ENCODE assay signal across 26 mouse cellular contexts in the genomic region with DNA sequence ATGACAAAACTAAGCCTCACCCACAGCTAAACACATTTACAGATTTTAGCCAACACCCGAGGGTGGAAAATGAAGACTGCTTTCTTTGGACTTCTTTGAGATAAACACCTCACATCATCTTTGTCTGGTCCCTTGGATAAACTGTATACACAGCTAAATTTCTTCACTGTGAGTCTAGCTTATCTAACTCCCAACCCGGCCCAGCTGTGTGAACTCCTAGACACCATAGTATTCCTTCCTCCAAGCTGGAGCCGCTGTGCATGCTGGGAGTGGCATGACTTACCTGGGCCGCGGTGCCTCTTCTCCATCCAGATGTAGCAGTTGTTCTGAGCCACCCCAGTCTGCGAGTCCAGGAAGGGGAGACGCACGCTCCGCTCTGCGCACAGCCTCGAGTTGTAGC.
A peak's percentile ranks its signal among the peaks of the same experiment; 100 is the strongest.
DNase-seq lines count a peak whose midpoint lies in the region; ATAC-seq and TF ChIP-seq lines count a peak whose summit lies in the region.
"Had no signal": no experiment of that assay in that cellular context is flagged by ENCODE, and none has a peak within 500 bp of the region (broad histone marks: within the 10 kb centered on the region; RNA-seq: fewer than 3 reads in every experiment).

No protein-coding gene starts in this region.

- H3K36me3 ChIP-seq in liver, embryonic 14.5 days (replicated peaks; ENCODE audit: control insufficient read depth, insufficient read depth, low read depth): no peaks in the 10 kb centered on the region; the same call in 1 of the 2 replicates
- no peaks in the 10 kb centered on the region for H3K36me3 ChIP-seq in midbrain, embryonic 16.5 days (ENCODE audit: control insufficient read depth, insufficient read depth, low read length)
- H3K36me3 ChIP-seq: embryonic facial prominence, embryonic 10.5 days; limb, embryonic 10.5 days; midbrain, embryonic 15.5 days; neural tube, embryonic 13.5 days had no signal

- H3K4me3 ChIP-seq in liver, embryonic 14.5 days (ENCODE audit: insufficient read depth in 1 of 2, low read depth in 2 of 2, low read length in 2 of 2): no peak overlapping the region
- no peak overlapping the region for H3K4me3 ChIP-seq in midbrain, embryonic 16.5 days (ENCODE audit: low read depth, low read length)
- H3K4me3 ChIP-seq: embryonic facial prominence, embryonic 10.5 days; heart, embryonic 15.5 days; left cerebral cortex, adult 2 months; limb, embryonic 10.5 days; midbrain, embryonic 15.5 days; myocyte; neural tube, embryonic 13.5 days had no signal

- peak overlapping the region; percentile 26 for H3K4me2 ChIP-seq in liver, embryonic 14.5 days (ENCODE audit: low read depth)
- no peak overlapping the region for H3K4me2 ChIP-seq in midbrain, embryonic 16.5 days (ENCODE audit: low read length)
- H3K4me2 ChIP-seq: heart, embryonic 15.5 days; midbrain, embryonic 15.5 days; neural tube, embryonic 13.5 days had no signal

- H3K9ac ChIP-seq in liver, embryonic 14.5 days (replicated peaks): no peak overlapping the region
- no peak overlapping the region for H3K9ac ChIP-seq in midbrain, embryonic 16.5 days (ENCODE audit: low read depth, low read length)
- H3K9ac ChIP-seq: forebrain, postnatal 0 days; heart, embryonic 15.5 days; midbrain, embryonic 15.5 days; neural tube, embryonic 13.5 days had no signal

- TF ChIP-seq EP300 in liver, embryonic 14.5 days (IDR thresholded peaks at IDR 0.05; ENCODE audit: low read depth): peak; percentile 88

- H3K9me3 ChIP-seq in liver, embryonic 14.5 days (ENCODE audit: control insufficient read depth, low read length): no peaks in the 10 kb centered on the region
- H3K9me3 ChIP-seq in midbrain, embryonic 16.5 days (replicated peaks; ENCODE audit: control insufficient read depth, low read length, poor library complexity, severe bottlenecking): no peaks in the 10 kb centered on the region
- H3K9me3 ChIP-seq: embryonic facial prominence, embryonic 10.5 days; limb, embryonic 10.5 days; midbrain, embryonic 15.5 days; neural tube, embryonic 13.5 days had no signal

- no peak for TF ChIP-seq CTCF in liver, embryonic 14.5 days (IDR thresholded peaks at IDR 0.05; ENCODE audit: low read depth)

- WGBS in liver, embryonic 14.5 days (ENCODE audit: insufficient replicate concordance): 59% methylated on average over 11 of the region's 11 CpGs
- 90% methylated on average over 11 of the region's 11 CpGs for WGBS in midbrain, embryonic 16.5 days

- peak; percentile 69 for ATAC-seq in erythroblast, adult 5-6 weeks (replicated peaks; ENCODE audit: low FRiP score, poor library complexity, severe bottlenecking)
- ATAC-seq in liver, embryonic 14.5 days (ENCODE audit: insufficient read depth): peak; percentile 89
- no peak for ATAC-seq in midbrain, embryonic 16.5 days
- ATAC-seq: forebrain, postnatal 0 days; hindbrain, embryonic 16.5 days; intestine, embryonic 16.5 days; midbrain, embryonic 15.5 days had no signal

- H3K27ac ChIP-seq in liver, embryonic 14.5 days: peak overlapping the region; percentile 5; the same call in 1 of the 2 replicates
- no peak overlapping the region for H3K27ac ChIP-seq in midbrain, embryonic 16.5 days (ENCODE audit: low read length)
- H3K27ac ChIP-seq: embryonic facial prominence, embryonic 10.5 days; heart, embryonic 15.5 days; left cerebral cortex, adult 2 months; limb, embryonic 10.5 days; midbrain, embryonic 15.5 days; neural tube, embryonic 13.5 days had no signal

- no peaks in the 10 kb centered on the region for H3K27me3 ChIP-seq in liver, embryonic 14.5 days (ENCODE audit: control insufficient read depth, insufficient read depth, low read length)
- H3K27me3 ChIP-seq in midbrain, embryonic 16.5 days (ENCODE audit: control insufficient read depth, insufficient read depth, low read depth, low read length): no peaks in the 10 kb centered on the region
- H3K27me3 ChIP-seq: heart, embryonic 15.5 days; midbrain, embryonic 15.5 days; neural tube, embryonic 13.5 days had no signal

- peak; percentile 42 for DNase-seq in testis, postnatal 10 days (ENCODE audit: low spot score)
- no peak for DNase-seq in testis, postnatal 14 days (ENCODE audit: low spot score)
- peak; percentile 67 to 74 (median 71) for DNase-seq in liver, embryonic 14.5 days (ENCODE audit: low read depth in 3 of 3, low spot score in 3 of 3)
- DNase-seq in cerebellum, postnatal 10 days: no peak
- DNase-seq in thymus, adult 18-20 months: no peak
- no peak for DNase-seq in left cerebral cortex, adult 11 months (ENCODE audit: low spot score)
- DNase-seq: adrenal gland, adult 2 months; cerebellum, adult 8-10 months; forebrain, postnatal 0 days; gastrocnemius, postnatal 25 days; heart, adult 18-20 months; heart, postnatal 4 days; lung, postnatal 10 days; retina, postnatal 1 day; thymus, postnatal 36 days had no signal

- peaks cover 30 to 42% of the 10 kb centered on the region in 2 experiments for H3K4me1 ChIP-seq in liver, embryonic 14.5 days (replicated peaks; ENCODE audit: control insufficient read depth in 2 of 2, insufficient read depth in 2 of 2, low read length in 1 of 2)
- no peaks in the 10 kb centered on the region for H3K4me1 ChIP-seq in midbrain, embryonic 16.5 days (ENCODE audit: control insufficient read depth, insufficient read depth, low read length)
- H3K4me1 ChIP-seq: midbrain, embryonic 15.5 days had no signal

Comparison
In these comparisons a context has a peak if more than half of its experiments do, and no peak if none do; other contexts are left out.
1. DNase-seq: peak in testis, postnatal 10 days (single experiment) and liver, embryonic 14.5 days (3 of 3); none in testis, postnatal 14 days (single experiment), cerebellum, postnatal 10 days (0 of 2), thymus, adult 18-20 months (0 of 2) and left cerebral cortex, adult 11 months (single experiment).